ENCODE assay signal across 12 mouse cellular contexts in the genomic region with DNA sequence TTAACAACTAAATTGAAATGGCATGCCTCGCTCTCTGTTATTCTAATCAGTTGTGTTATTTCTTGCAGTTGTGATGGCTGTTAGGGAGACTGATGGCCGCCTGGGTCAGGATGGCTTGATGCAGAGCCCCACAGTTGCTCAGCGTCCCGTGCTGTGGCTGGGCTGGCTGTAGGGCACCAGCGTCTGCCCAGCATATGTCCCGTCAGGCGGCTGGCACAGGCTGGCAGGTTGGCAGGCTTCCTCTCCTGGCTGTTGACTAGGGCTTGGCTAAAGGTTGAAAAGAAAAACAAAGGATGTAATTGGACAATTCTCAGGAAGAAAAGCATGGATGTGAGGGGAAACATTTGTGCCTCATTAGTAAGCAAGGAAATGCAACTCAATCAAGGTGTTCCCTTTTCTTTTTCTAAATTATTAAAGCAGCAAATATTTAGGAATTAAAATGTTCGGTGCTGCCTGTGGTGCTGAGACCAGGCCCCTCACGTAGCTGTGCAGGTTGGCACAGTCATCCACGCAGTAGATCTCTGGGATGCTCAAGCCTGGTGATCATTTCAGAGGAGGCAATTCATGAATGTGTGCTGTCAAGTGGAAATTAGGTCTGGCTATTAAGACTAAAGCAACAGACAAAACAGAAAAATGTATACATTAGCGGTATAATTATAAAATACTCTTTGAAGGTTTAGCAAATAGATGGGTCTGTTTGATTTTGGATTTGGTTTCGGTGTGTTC. TPM values are rescaled to one million over a fixed set of nuclear protein-coding genes. Genes with fewer than 3 reads are reported as not detected.
DNase-seq lines count a peak whose midpoint lies in the region; ATAC-seq and TF ChIP-seq lines count a peak whose summit lies in the region.
"Had no signal": no experiment of that assay in that cellular context is flagged by ENCODE, and none has a peak within 500 bp of the region (broad histone marks: within the 10 kb centered on the region; RNA-seq: fewer than 3 reads in every experiment).

No protein-coding gene starts in this region.

- H3K27ac ChIP-seq in forebrain, postnatal 0 days (ENCODE audit: low read depth, low read length) = no peak overlapping the region
- H3K27ac ChIP-seq: intestine, embryonic 15.5 days had no signal

- ATAC-seq in forebrain, postnatal 0 days = peak; percentile 80
- ATAC-seq: CD4-positive, CD25-positive, alpha-beta regulatory T cell, adult 4 months; intestine, embryonic 15.5 days had no signal

- H3K36me3 ChIP-seq in forebrain, postnatal 0 days (ENCODE audit: insufficient read depth) = peaks cover 31% of the 10 kb centered on the region

- WGBS in forebrain, postnatal 0 days = 48% methylated on average over 12 of the region's 12 CpGs

- intact Hi-C loops in heart, postnatal 25 days (cut with DNase I) = no loop called here

- no peak overlapping the region for H3K4me2 ChIP-seq in forebrain, postnatal 0 days (ENCODE audit: low read depth)
- H3K4me2 ChIP-seq: intestine, embryonic 15.5 days had no signal

- H3K9me3 ChIP-seq in forebrain, postnatal 0 days (ENCODE audit: low read length) = no peaks in the 10 kb centered on the region
- H3K9me3 ChIP-seq: intestine, embryonic 15.5 days had no signal

- H3K27me3 ChIP-seq in forebrain, postnatal 0 days (ENCODE audit: insufficient read depth, low read length) = no peaks in the 10 kb centered on the region
- H3K27me3 ChIP-seq: intestine, embryonic 15.5 days had no signal

- TF ChIP-seq CTCF in forebrain, postnatal 0 days (IDR thresholded peaks at IDR 0.05; ENCODE audit: low read depth) = no peak

- DNase-seq in heart, adult 11 months = peak; percentile 96
- DNase-seq in heart, postnatal 25 days (ENCODE audit: low spot score) = no peak
- peak; percentile 35 to 38 for DNase-seq in right cerebral cortex, adult 2 months (ENCODE audit: low spot score in 2 of 2)
- DNase-seq in right cerebral cortex, postnatal 36 days (ENCODE audit: low spot score in 2 of 2) = no peak
- DNase-seq in forebrain, postnatal 0 days = peak; percentile 75
- peak; percentile 58 to 68 for DNase-seq in layer of hippocampus, postnatal 36 days
- DNase-seq in urinary bladder, adult 18-20 months (ENCODE audit: low spot score in 2 of 2) = no peak
- DNase-seq in lung, postnatal 14 days = no peak
- DNase-seq: thymus, adult 2 months had no signal

- no peaks in the 10 kb centered on the region for H3K4me1 ChIP-seq in forebrain, postnatal 0 days (ENCODE audit: insufficient read depth)
- H3K4me1 ChIP-seq: intestine, embryonic 15.5 days had no signal

- no peak overlapping the region for H3K9ac ChIP-seq in forebrain, postnatal 0 days
- H3K9ac ChIP-seq: intestine, embryonic 15.5 days had no signal

- H3K4me3 ChIP-seq in forebrain, postnatal 0 days (ENCODE audit: low read depth, low read length) = no peak overlapping the region
- H3K4me3 ChIP-seq: intestine, embryonic 15.5 days; myocyte had no signal

RNA-seq across cellular contexts. Expression of a gene that starts 25.6 kb away (rescaled TPM):
- 10 to 100 TPM; 15.2 to 16.7 TPM for total RNA-seq in heart, postnatal 25 days (2021)
- total RNA-seq in forebrain, postnatal 0 days (2014; rRNA removed) = 56.7 and 59.2 TPM in 2 replicates
- polyA plus RNA-seq in forebrain, postnatal 0 days (2015; fragmentation: Nextera tagmentation; extraction: Ambion mirVana) = 78.9 and 82.8 TPM in 2 replicates
- 10 to 100 TPM; 39.2 to 40.6 TPM for total RNA-seq in layer of hippocampus, postnatal 36 days (2021)

RNA-seq across cellular contexts. Expression of a gene that starts 27.9 kb away (rescaled TPM):
- total RNA-seq in heart, postnatal 25 days (2021) = 10 to 100 TPM; 49.4 to 53.6 TPM
- 150 and 191 TPM in 2 replicates for total RNA-seq in forebrain, postnatal 0 days (2014; rRNA removed)
- polyA plus RNA-seq in forebrain, postnatal 0 days (2015; fragmentation: Nextera tagmentation; extraction: Ambion mirVana) = 118 and 125 TPM in 2 replicates
- 10 to 100 TPM; 89.8 to 93.3 TPM for total RNA-seq in layer of hippocampus, postnatal 36 days (2021)

RNA-seq across cellular contexts. Expression of a gene that starts 44.5 kb away (rescaled TPM):
- total RNA-seq in heart, postnatal 25 days (2021) = 1 to 10 TPM; 6.5 to 6.7 TPM
- 20.1 and 22.9 TPM in 2 replicates for total RNA-seq in forebrain, postnatal 0 days (2014; rRNA removed)
- polyA plus RNA-seq in forebrain, postnatal 0 days (2015; fragmentation: Nextera tagmentation; extraction: Ambion mirVana) = 26.1 and 28.4 TPM in 2 replicates
- 10 to 100 TPM; 23.6 to 24.1 TPM for total RNA-seq in layer of hippocampus, postnatal 36 days (2021)

Comparison
In these comparisons a context has a peak if more than half of its experiments do, and no peak if none do; other contexts are left out.
1. DNase-seq: peak in heart, adult 11 months (single experiment), right cerebral cortex, adult 2 months (2 of 2), forebrain, postnatal 0 days (single experiment) and layer of hippocampus, postnatal 36 days (2 of 2); none in heart, postnatal 25 days (single experiment), right cerebral cortex, postnatal 36 days (0 of 2), urinary bladder, adult 18-20 months (0 of 2) and lung, postnatal 14 days (single experiment).